Mouse (Mus musculus) ovary, adult 2 months (tissue): ENCODE data around the gene Reg1. TPM values are rescaled to one million over a fixed set of nuclear protein-coding genes. Genes with fewer than 3 reads are reported as not detected.

Source experiments
- polyA plus RNA-seq: library from polyadenylated mRNA; depleted of rRNA; stranded (reverse); fragments of >200 nt; gene quantifications from 2 replicates; pipeline ENCODE4 v1.2.3, GENCODE M21; 2012; rRNA removed

Gene Reg1
- 0.37 and 0.94 TPM in 2 replicates for polyA plus RNA-seq

DNA sequence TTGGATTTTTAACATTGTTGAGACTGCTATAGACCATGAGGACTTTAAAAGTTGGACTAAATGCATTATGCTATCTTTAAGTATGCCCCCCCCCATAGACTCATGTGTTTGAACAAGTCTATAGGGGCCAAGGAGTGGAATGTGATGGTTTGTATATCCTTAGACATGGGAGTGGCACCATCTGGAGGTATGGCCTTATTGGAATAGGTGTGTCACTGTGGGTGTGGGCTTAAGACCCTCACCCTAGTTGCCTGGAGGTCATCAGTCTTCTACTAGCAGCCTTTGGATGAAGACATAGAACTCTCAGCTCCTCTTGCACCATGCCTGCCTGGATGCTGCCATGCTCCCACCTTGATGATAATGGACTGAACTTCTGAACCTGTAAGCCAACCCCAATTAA lies at the start of gene Reg1:
Gene Reg1, plus strand, starts transcription at position 301 of the 400 bp plus-strand sequence.

DNA sequence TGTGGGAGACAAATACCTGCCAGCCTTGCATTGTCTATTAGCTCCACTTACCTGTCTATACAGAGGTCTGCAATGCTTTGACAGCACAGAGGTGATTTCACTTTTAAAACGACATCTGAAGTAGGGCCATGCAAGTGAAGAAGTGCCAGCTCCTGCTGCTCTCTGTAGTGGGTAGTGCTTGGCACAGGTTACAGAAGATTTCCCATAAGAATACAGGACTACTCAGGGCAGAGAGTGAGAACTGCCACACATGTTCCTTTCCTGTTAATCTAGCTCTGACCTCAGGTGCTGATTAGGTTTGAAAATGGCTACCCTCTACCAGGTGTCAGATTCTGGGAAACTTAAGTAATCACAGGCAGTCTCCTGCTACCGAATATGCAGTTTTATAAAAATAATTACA lies 43.7 kb upstream of the Reg1 start, which contains the start of gene Reg3d:
Gene Reg3d, minus strand, starts transcription at position 101 of the 400 bp plus-strand sequence.

DNA sequence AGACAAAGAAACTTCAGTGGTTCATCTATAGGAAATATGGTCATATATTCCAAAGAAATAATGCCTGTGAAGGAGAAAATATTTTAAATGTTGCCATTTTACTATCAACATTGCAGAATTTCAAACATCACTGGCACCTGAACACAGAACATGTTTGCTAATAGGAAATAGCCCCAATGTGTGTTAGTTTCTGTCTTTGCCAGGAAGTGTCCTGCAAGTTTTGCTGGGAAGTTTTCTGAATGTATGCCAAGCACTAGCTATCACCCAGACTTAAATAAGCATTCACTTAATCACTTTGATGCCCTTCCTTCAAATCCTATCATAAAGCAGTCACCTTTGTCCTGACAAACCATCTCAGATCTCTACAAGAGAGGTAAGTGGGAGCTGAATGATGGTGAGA lies 42.1 kb upstream of the Reg1 start, which contains the start of gene Reg3a:
Gene Reg3a, plus strand, starts transcription at position 301 of the 400 bp plus-strand sequence.

GRCm38 (mm10) chr6:78395323-78395722 lies 27.2 kb upstream of the Reg1 start, which contains the start of gene Reg2:
Gene Reg2, plus strand, starts transcription at chr6:78395623.

GRCm38 (mm10) chr6:78468772-78469171 lies 46.3 kb downstream of the Reg1 start, which contains the start of gene Reg3g:
Gene Reg3g, minus strand, starts transcription at chr6:78468872.

Other genes starting within 250 kb of the Reg1 start
- 0.29 and 0.39 TPM in 2 replicates for gene Reg3b, start 52.1 kb upstream of the Reg1 start, polyA plus RNA-seq
- not detected in 2 replicates for gene Reg3d, start 43.8 kb upstream of the Reg1 start, polyA plus RNA-seq
- not detected in 2 replicates for gene Reg3a, start 42.0 kb upstream of the Reg1 start, polyA plus RNA-seq
- 0.31 TPM in 1 of 2 replicates, not detected in the other for gene Reg2, start 27.1 kb upstream of the Reg1 start, polyA plus RNA-seq
- 0.23 and 0.26 TPM in 2 replicates for gene Reg3g, start 46.2 kb downstream of the Reg1 start, polyA plus RNA-seq